In the genomic region with DNA sequence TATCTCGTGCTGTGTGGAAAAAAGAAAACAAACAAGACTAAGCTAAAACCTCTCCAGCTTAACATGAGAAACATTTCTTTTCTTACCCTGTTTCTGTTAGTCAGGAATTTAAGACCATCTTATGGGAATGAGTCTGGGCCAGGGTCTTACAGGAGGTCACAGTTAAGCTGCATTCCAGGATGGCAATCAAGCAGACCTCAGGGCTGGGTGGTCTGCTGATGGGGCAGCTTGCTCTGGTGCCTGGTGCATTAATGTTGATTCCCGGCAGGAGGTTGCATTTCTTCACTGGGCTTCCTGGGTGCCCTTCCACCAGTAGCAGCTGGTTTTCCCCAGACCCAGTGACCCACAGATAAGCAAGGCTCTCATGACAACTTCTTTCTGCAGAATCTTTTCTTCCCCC, we compare ENCODE assay signal across 17 mouse cellular contexts. TPM values are rescaled to one million over a fixed set of nuclear protein-coding genes. Genes with fewer than 3 reads are reported as not detected.
DNase-seq lines count a peak whose midpoint lies in the region; ATAC-seq lines count a peak whose summit lies in the region.
"Had no signal": no experiment of that assay in that cellular context is flagged by ENCODE, and none has a peak within 500 bp of the region (broad histone marks: within the 10 kb centered on the region; RNA-seq: fewer than 3 reads in every experiment).

No protein-coding gene starts in this region.

- intact Hi-C loops in left cerebral cortex, postnatal 14 days (cut with DNase I) = no loop called here

- WGBS in hindbrain, embryonic 10.5 days = 42% methylated on average over 2 of the region's 2 CpGs
- 65% methylated on average over 2 of the region's 2 CpGs for WGBS in hindbrain, embryonic 13.5 days
- 13% methylated on average over 2 of the region's 2 CpGs for WGBS in limb, embryonic 12.5 days

- no peaks in the 10 kb centered on the region for H3K27me3 ChIP-seq in hindbrain, embryonic 10.5 days (ENCODE audit: insufficient read depth, poor library complexity, severe bottlenecking)
- no peaks in the 10 kb centered on the region for H3K27me3 ChIP-seq in hindbrain, embryonic 13.5 days
- no peaks in the 10 kb centered on the region for H3K27me3 ChIP-seq in limb, embryonic 12.5 days
- H3K27me3 ChIP-seq: CH12.LX; embryonic facial prominence, embryonic 15.5 days; neural tube, embryonic 13.5 days had no signal

- H3K27ac ChIP-seq in hindbrain, embryonic 10.5 days = peak overlapping the region; percentile 57; the same call in 1 of the 2 replicates
- no peak overlapping the region for H3K27ac ChIP-seq in hindbrain, embryonic 13.5 days
- H3K27ac ChIP-seq in limb, embryonic 12.5 days = peak overlapping the region; percentile 51; the same call in 1 of the 2 replicates
- H3K27ac ChIP-seq: hindbrain, postnatal 0 days; neural tube, embryonic 13.5 days had no signal

- no peaks in the 10 kb centered on the region for H3K36me3 ChIP-seq in hindbrain, embryonic 10.5 days
- no peaks in the 10 kb centered on the region for H3K36me3 ChIP-seq in hindbrain, embryonic 13.5 days
- H3K36me3 ChIP-seq in limb, embryonic 12.5 days = no peaks in the 10 kb centered on the region
- H3K36me3 ChIP-seq: embryonic facial prominence, embryonic 15.5 days; neural tube, embryonic 13.5 days had no signal

- H3K4me2 ChIP-seq in hindbrain, embryonic 13.5 days = no peak overlapping the region
- no peak overlapping the region for H3K4me2 ChIP-seq in limb, embryonic 12.5 days
- H3K4me2 ChIP-seq: embryonic facial prominence, embryonic 15.5 days; neural tube, embryonic 13.5 days had no signal

- ATAC-seq in hindbrain, embryonic 13.5 days (ENCODE audit: low FRiP score) = no peak
- no peak for ATAC-seq in limb, embryonic 12.5 days (ENCODE audit: insufficient number of reproducible peaks, insufficient read depth, low FRiP score, low TSS enrichment, low read depth)
- ATAC-seq: forebrain, postnatal 0 days; hindbrain, postnatal 0 days had no signal

- peaks cover 24% of the 10 kb centered on the region for H3K4me1 ChIP-seq in hindbrain, embryonic 10.5 days (replicated peaks)
- H3K4me1 ChIP-seq in hindbrain, embryonic 13.5 days (replicated peaks) = peaks cover 27% of the 10 kb centered on the region
- peaks cover 6% of the 10 kb centered on the region for H3K4me1 ChIP-seq in limb, embryonic 12.5 days (replicated peaks)
- H3K4me1 ChIP-seq: embryonic facial prominence, embryonic 15.5 days had no signal

- no peaks in the 10 kb centered on the region for H3K9me3 ChIP-seq in hindbrain, embryonic 10.5 days
- no peaks in the 10 kb centered on the region for H3K9me3 ChIP-seq in hindbrain, embryonic 13.5 days
- no peaks in the 10 kb centered on the region for H3K9me3 ChIP-seq in limb, embryonic 12.5 days
- H3K9me3 ChIP-seq: embryonic facial prominence, embryonic 15.5 days; neural tube, embryonic 13.5 days had no signal

- no peak overlapping the region for H3K4me3 ChIP-seq in hindbrain, embryonic 10.5 days
- no peak overlapping the region for H3K4me3 ChIP-seq in hindbrain, embryonic 13.5 days
- H3K4me3 ChIP-seq in limb, embryonic 12.5 days (replicated peaks) = no peak overlapping the region
- H3K4me3 ChIP-seq: embryonic facial prominence, embryonic 15.5 days; neural tube, embryonic 13.5 days had no signal

- no peak overlapping the region for H3K9ac ChIP-seq in hindbrain, embryonic 13.5 days
- no peak overlapping the region for H3K9ac ChIP-seq in limb, embryonic 12.5 days (replicated peaks)
- H3K9ac ChIP-seq: embryonic facial prominence, embryonic 15.5 days; forebrain, postnatal 0 days; neural tube, embryonic 13.5 days had no signal

- DNase-seq in hindbrain, embryonic 10.5 days (ENCODE audit: low spot score) = no peak
- DNase-seq in embryo, embryonic 10 days (ENCODE audit: low spot score) = peak; percentile 68
- peak; percentile 48 for DNase-seq in embryo, embryonic 10.5 days (ENCODE audit: low spot score)
- DNase-seq in cerebellum, postnatal 14 days = no peak
- DNase-seq in left cerebral cortex, postnatal 14 days (ENCODE audit: low spot score in 2 of 2) = no peak
- DNase-seq: cerebellum, adult 2 months; forebrain, postnatal 0 days; gastrocnemius, postnatal 36 days; lung, postnatal 10 days had no signal

RNA-seq across cellular contexts. Expression of gene Cpa5, which starts 21.0 kb away (rescaled TPM):
- 0.08 and 0.44 TPM in 2 replicates for polyA plus RNA-seq in hindbrain, embryonic 10.5 days (2016; fragmentation: Nextera tagmentation; extraction: Ambion mirVana)
- not detected in 2 replicates for polyA plus RNA-seq in hindbrain, embryonic 13.5 days (2015; fragmentation: Nextera tagmentation; extraction: Ambion mirVana)
- 0.14 and 0.33 TPM in 2 replicates for polyA plus RNA-seq in limb, embryonic 12.5 days (2016; fragmentation: Nextera tagmentation; extraction: Ambion mirVana)
- not detected for total RNA-seq in left cerebral cortex, postnatal 14 days (2021)
- total RNA-seq: CH12.LX; forebrain, postnatal 0 days; gastrocnemius, postnatal 36 days; hindbrain, postnatal 0 days; midbrain, postnatal 0 days had no signal
- polyA plus RNA-seq: cerebellum, adult 2 months; forebrain, postnatal 0 days; hindbrain, postnatal 0 days; large intestine, adult 2 months; midbrain, postnatal 0 days; neural tube, embryonic 13.5 days had no signal

RNA-seq across cellular contexts. Expression of gene Cpa4, which starts 21.6 kb away (rescaled TPM):
- polyA plus RNA-seq in hindbrain, embryonic 10.5 days (2016; fragmentation: Nextera tagmentation; extraction: Ambion mirVana) = 1.4 and 2.5 TPM in 2 replicates
- polyA plus RNA-seq in hindbrain, embryonic 13.5 days (2015; fragmentation: Nextera tagmentation; extraction: Ambion mirVana) = 1.4 and 1.5 TPM in 2 replicates
- 1.9 TPM in 2 replicates for polyA plus RNA-seq in limb, embryonic 12.5 days (2016; fragmentation: Nextera tagmentation; extraction: Ambion mirVana)
- under 1 TPM; 0.15 to 0.19 TPM for total RNA-seq in left cerebral cortex, postnatal 14 days (2021)
- total RNA-seq: CH12.LX; gastrocnemius, postnatal 36 days had no signal
- polyA plus RNA-seq: large intestine, adult 2 months had no signal

RNA-seq across cellular contexts. Expression of gene Cpa2, which starts 48.4 kb away (rescaled TPM):
- polyA plus RNA-seq in hindbrain, embryonic 10.5 days (2016; fragmentation: Nextera tagmentation; extraction: Ambion mirVana) = 19.6 and 20.0 TPM in 2 replicates
- 6.9 and 8.7 TPM in 2 replicates for polyA plus RNA-seq in hindbrain, embryonic 13.5 days (2015; fragmentation: Nextera tagmentation; extraction: Ambion mirVana)
- 23.7 and 28.1 TPM in 2 replicates for polyA plus RNA-seq in limb, embryonic 12.5 days (2016; fragmentation: Nextera tagmentation; extraction: Ambion mirVana)
- total RNA-seq in left cerebral cortex, postnatal 14 days (2021) = 1 to 10 TPM; 2.1 to 3.3 TPM
- total RNA-seq: CH12.LX; gastrocnemius, postnatal 36 days had no signal

RNA-seq across cellular contexts. Expression of gene Cpa1, which starts 49.2 kb away (rescaled TPM):
- 0.14 and 0.16 TPM in 2 replicates for polyA plus RNA-seq in hindbrain, embryonic 10.5 days (2016; fragmentation: Nextera tagmentation; extraction: Ambion mirVana)
- polyA plus RNA-seq in hindbrain, embryonic 13.5 days (2015; fragmentation: Nextera tagmentation; extraction: Ambion mirVana) = 0.71 and 1.1 TPM in 2 replicates
- polyA plus RNA-seq in limb, embryonic 12.5 days (2016; fragmentation: Nextera tagmentation; extraction: Ambion mirVana) = 0.40 and 0.64 TPM in 2 replicates
- not detected for total RNA-seq in left cerebral cortex, postnatal 14 days (2021)
- total RNA-seq: CH12.LX; forebrain, postnatal 0 days; gastrocnemius, postnatal 36 days had no signal
- polyA plus RNA-seq: cerebellum, adult 2 months had no signal

Comparison
In these comparisons a context has a peak if more than half of its experiments do, and no peak if none do; other contexts are left out.
1. DNase-seq: peak in embryo, embryonic 10 days (single experiment) and embryo, embryonic 10.5 days (single experiment); none in hindbrain, embryonic 10.5 days (single experiment), cerebellum, postnatal 14 days (0 of 2) and left cerebral cortex, postnatal 14 days (0 of 2).